Mouse (Mus musculus) forebrain, embryonic 15.5 days (tissue): ENCODE data around the gene Lhcgr. TPM values are rescaled to one million over a fixed set of nuclear protein-coding genes. Genes with fewer than 3 reads are reported as not detected.

Source experiments
- ATAC-seq: fragments of 200-750 bp; cut with Nextera tagmentation; replicated peaks from 2 replicates; pipeline ENCODE4 v1.8.0; 2017; ENCODE audit warnings: mild to moderate bottlenecking, moderate TSS enrichment, moderate library complexity
- H3K27ac ChIP-seq: fragments of 300-500 bp; sonication (generic); replicated peaks from 2 replicates; pipeline ENCODE4 v1.5.1; 2015; ENCODE audit warnings: mild to moderate bottlenecking, inconsistent platforms
- H3K27me3 ChIP-seq: fragments of 300-500 bp; sonication (generic); 2 replicates; pipeline ENCODE4 v1.6.1; 2015; ENCODE audit warnings: inconsistent platforms
- H3K36me3 ChIP-seq: fragments of 300-500 bp; sonication (generic); 2 replicates; pipeline ENCODE4 v1.6.1; 2015; ENCODE audit warnings: mild to moderate bottlenecking, inconsistent platforms
- H3K4me1 ChIP-seq: fragments of 300-500 bp; sonication (generic); 2 replicates; pipeline ENCODE4 v1.6.1; 2015; ENCODE audit warnings: inconsistent platforms
- H3K4me2 ChIP-seq: fragments of 300-500 bp; sonication (generic); replicated peaks from 2 replicates; pipeline ENCODE4 v1.6.1; 2015; ENCODE audit warnings: mild to moderate bottlenecking, inconsistent platforms
- H3K4me3 ChIP-seq: fragments of 300-500 bp; sonication (generic); 2 replicates; pipeline ENCODE4 v1.5.1; 2015; ENCODE audit warnings: mild to moderate bottlenecking, inconsistent platforms
- H3K9ac ChIP-seq: fragments of 300-500 bp; sonication (generic); replicated peaks from 2 replicates; pipeline ENCODE4 v1.6.1; 2015; ENCODE audit warnings: mild to moderate bottlenecking, inconsistent platforms
- H3K9me3 ChIP-seq: fragments of 300-500 bp; sonication (generic); 2 replicates; pipeline ENCODE4 v1.6.1; 2016; ENCODE audit warnings: inconsistent platforms
- WGBS: fragments of 180-500 bp; shearing (Covaris S2); methylation state at CpG from one replicate; pipeline ENCODE4 v1.1.7; 2015; ENCODE audit warnings: mixed read lengths; 5-methylcytosine and 5-hydroxymethylcytosine counted together
- polyA plus RNA-seq: library from polyadenylated mRNA; unstranded; fragments of >200 nt; fragmentation: Nextera tagmentation; extraction: Ambion mirVana; gene quantifications from 2 replicates; pipeline ENCODE4 v1.2.1, GENCODE M21; 2015

Gene Lhcgr
- polyA plus RNA-seq, 1 experiment from 2014 or later: 1.5 TPM

- Histone ChIP-seq H3K4me3 (no peak overlapping the region), H3K4me2 (no peak overlapping the region), H3K27me3 (no peaks in the 10 kb centered on the region), H3K4me1 (peaks cover 14% of the 10 kb centered on the region), H3K36me3 (no peaks in the 10 kb centered on the region), H3K27ac (no peak overlapping the region), H3K9ac (no peak overlapping the region), H3K9me3 (no peaks in the 10 kb centered on the region)
- ATAC-seq: no peak
- WGBS: 75% methylated on average over 7 of the region's 7 CpGs
Observed at GRCm38 (mm10) chr17:88770081-88770480, 21.7 kb downstream of the Lhcgr start.

GRCm38 (mm10) chr17:88769283-88769859, 22.4 kb downstream of the Lhcgr start:
- Histone ChIP-seq H3K9ac (no peak overlapping the region), H3K4me3 (no peak overlapping the region), H3K27me3 (no peaks in the 10 kb centered on the region), H3K27ac (no peak overlapping the region), H3K9me3 (no peaks in the 10 kb centered on the region), H3K36me3 (no peaks in the 10 kb centered on the region), H3K4me1 (peaks cover 14% of the 10 kb centered on the region), H3K4me2 (no peak overlapping the region)
- peak; percentile 26; the same call in 1 of the 2 replicates for ATAC-seq
- WGBS: 42% methylated on average over 2 of the region's 2 CpGs

- Histone ChIP-seq H3K9me3 (no peaks in the 10 kb centered on the region), H3K9ac (no peak overlapping the region), H3K27me3 (no peaks in the 10 kb centered on the region), H3K4me2 (no peak overlapping the region), H3K4me3 (no peak overlapping the region), H3K4me1 (peaks cover 20% of the 10 kb centered on the region), H3K27ac (no peak overlapping the region), H3K36me3 (no peaks in the 10 kb centered on the region)
- ATAC-seq: no peak
- WGBS: 90% methylated on average over 6 of the region's 6 CpGs
Observed at GRCm38 (mm10) chr17:88766857-88767256, 24.9 kb downstream of the Lhcgr start.

- Histone ChIP-seq H3K4me3 (no peak overlapping the region), H3K4me1 (peaks cover 23% of the 10 kb centered on the region), H3K36me3 (no peaks in the 10 kb centered on the region), H3K9ac (no peak overlapping the region), H3K9me3 (no peaks in the 10 kb centered on the region), H3K27ac (0 out of 2 replicates have a peak overlapping the region, but pooled peaks have one; percentile 27), H3K27me3 (peaks cover 4% of the 10 kb centered on the region; the same call in 1 of the 2 replicates), H3K4me2 (no peak overlapping the region)
- peak; percentile 94 for ATAC-seq
- 5% methylated on average over 3 of the region's 3 CpGs for WGBS
Observed at GRCm38 (mm10) chr17:88764136-88764485, 27.7 kb downstream of the Lhcgr start.

- Histone ChIP-seq H3K27me3 (peaks cover 4% of the 10 kb centered on the region; the same call in 1 of the 2 replicates), H3K9ac (no peak overlapping the region), H3K36me3 (no peaks in the 10 kb centered on the region), H3K4me1 (peaks cover 24% of the 10 kb centered on the region), H3K27ac (no peak overlapping the region), H3K9me3 (no peaks in the 10 kb centered on the region), H3K4me2 (no peak overlapping the region), H3K4me3 (no peak overlapping the region)
- peak; percentile 68 for ATAC-seq
- 5% methylated on average over 5 of the region's 5 CpGs for WGBS
Observed at GRCm38 (mm10) chr17:88763396-88764135, 28.2 kb downstream of the Lhcgr start.

GRCm38 (mm10) chr17:88758003-88758437, 33.8 kb downstream of the Lhcgr start:
- Histone ChIP-seq H3K4me1 (peaks cover 37% of the 10 kb centered on the region), H3K36me3 (no peaks in the 10 kb centered on the region), H3K4me3 (no peak overlapping the region), H3K9me3 (no peaks in the 10 kb centered on the region), H3K27me3 (peaks cover 4% of the 10 kb centered on the region; the same call in 1 of the 2 replicates), H3K27ac (peak overlapping the region; percentile 68), H3K4me2 (0 out of 2 replicates have a peak overlapping the region, but pooled peaks have one; percentile 4), H3K9ac (no peak overlapping the region)
- peak; percentile 62 for ATAC-seq
- 4% methylated on average over 9 of the region's 9 CpGs for WGBS

- Histone ChIP-seq H3K4me3 (no peak overlapping the region), H3K9ac (no peak overlapping the region), H3K9me3 (no peaks in the 10 kb centered on the region), H3K27ac (no peak overlapping the region), H3K4me1 (peaks cover 34% of the 10 kb centered on the region), H3K4me2 (no peak overlapping the region), H3K27me3 (no peaks in the 10 kb centered on the region; the same call in 1 of the 2 replicates), H3K36me3 (no peaks in the 10 kb centered on the region)
- ATAC-seq: no peak
- WGBS: 75% methylated on average over 6 of the region's 6 CpGs
Observed at GRCm38 (mm10) chr17:88755776-88756175, 36.0 kb downstream of the Lhcgr start.

- no peaks in the 10 kb centered on the region for H3K36me3 ChIP-seq
- H3K27me3 ChIP-seq: no peaks in the 10 kb centered on the region
- peaks cover 32% of the 10 kb centered on the region for H3K4me1 ChIP-seq
- H3K4me3 ChIP-seq: no peak overlapping the region
- H3K4me2 ChIP-seq: peak overlapping the region; percentile 5; the same call in 1 of the 2 replicates
- ATAC-seq: 0 out of 2 replicates have a peak, but pooled peaks have one; percentile 10
- 0 out of 2 replicates have a peak overlapping the region, but pooled peaks have one; percentile 5 for H3K9ac ChIP-seq
- H3K9me3 ChIP-seq: no peaks in the 10 kb centered on the region
- 53% methylated on average over 12 of the region's 12 CpGs for WGBS
- peak overlapping the region; percentile 11; the same call in 1 of the 2 replicates for H3K27ac ChIP-seq
Observed at GRCm38 (mm10) chr17:88753472-88753857, 38.3 kb downstream of the Lhcgr start.

GRCm38 (mm10) chr17:88752827-88753471, 38.8 kb downstream of the Lhcgr start:
- 4% methylated on average over 17 of the region's 17 CpGs for WGBS
- Histone ChIP-seq H3K27ac (peak overlapping the region; percentile 11), H3K36me3 (no peaks in the 10 kb centered on the region), H3K4me1 (peaks cover 27% of the 10 kb centered on the region), H3K4me3 (no peak overlapping the region), H3K9ac (no peak overlapping the region), H3K27me3 (no peaks in the 10 kb centered on the region), H3K9me3 (no peaks in the 10 kb centered on the region), H3K4me2 (peak overlapping the region; percentile 5)
- peak; percentile 72 for ATAC-seq

- no peak for ATAC-seq
- 44% methylated on average over 8 of the region's 8 CpGs for WGBS
- no peak overlapping the region for H3K9ac ChIP-seq
- H3K36me3 ChIP-seq: no peaks in the 10 kb centered on the region
- no peaks in the 10 kb centered on the region for H3K27me3 ChIP-seq
- H3K4me1 ChIP-seq: peaks cover 21% of the 10 kb centered on the region
- no peak overlapping the region for H3K4me3 ChIP-seq
- no peak overlapping the region for H3K27ac ChIP-seq
- H3K4me2 ChIP-seq: peak overlapping the region; percentile 18; the same call in 1 of the 2 replicates
- H3K9me3 ChIP-seq: no peaks in the 10 kb centered on the region
Observed at GRCm38 (mm10) chr17:88749646-88750045, 42.1 kb downstream of the Lhcgr start.

- H3K4me3 ChIP-seq: no peak overlapping the region
- no peak overlapping the region for H3K4me2 ChIP-seq
- H3K36me3 ChIP-seq: no peaks in the 10 kb centered on the region
- 17% methylated on average over 8 of the region's 8 CpGs for WGBS
- no peaks in the 10 kb centered on the region for H3K9me3 ChIP-seq
- no peaks in the 10 kb centered on the region for H3K27me3 ChIP-seq
- peaks cover 10% of the 10 kb centered on the region for H3K4me1 ChIP-seq
- H3K27ac ChIP-seq: no peak overlapping the region
- ATAC-seq: peak; percentile 70
- no peak overlapping the region for H3K9ac ChIP-seq
Observed at GRCm38 (mm10) chr17:88706231-88706649, 85.5 kb downstream of the Lhcgr start.

GRCm38 (mm10) chr17:88703112-88703511, 88.7 kb downstream of the Lhcgr start:
- Histone ChIP-seq H3K27ac (no peak overlapping the region), H3K36me3 (no peaks in the 10 kb centered on the region), H3K9me3 (no peaks in the 10 kb centered on the region), H3K4me2 (no peak overlapping the region), H3K4me1 (peaks cover 10% of the 10 kb centered on the region), H3K9ac (no peak overlapping the region), H3K4me3 (no peak overlapping the region), H3K27me3 (no peaks in the 10 kb centered on the region)
- ATAC-seq: no peak
- 36% methylated on average over 4 of the region's 4 CpGs for WGBS
